Mouse (Mus musculus): ENCODE measurements around the gene Tanc2.

Gene Tanc2

GRCm38 (mm10) chr11:105589877-105590641 lies at the start of gene Tanc2:
Tanc2 (plus strand) TSS chr11:105589986.
- peak; percentile 78 for DNase-seq

GRCm38 (mm10) chr11:105540781-105541180 lies 49.0 kb upstream of the Tanc2 start:
- DNase-seq: no peak

- no peak for DNase-seq
Measured at GRCm38 (mm10) chr11:105541366-105541765, 48.4 kb upstream of the Tanc2 start.

- DNase-seq: no peak
Measured at GRCm38 (mm10) chr11:105542129-105542528, 47.7 kb upstream of the Tanc2 start.

- DNase-seq: no peak
Measured at GRCm38 (mm10) chr11:105545801-105546200, 44.0 kb upstream of the Tanc2 start.

GRCm38 (mm10) chr11:105546393-105546792 lies 43.4 kb upstream of the Tanc2 start:
- peak; percentile 10 for DNase-seq

GRCm38 (mm10) chr11:105548383-105548782 lies 41.4 kb upstream of the Tanc2 start:
- DNase-seq: no peak

GRCm38 (mm10) chr11:105549164-105550121 lies 40.3 kb upstream of the Tanc2 start:
- DNase-seq: peak; percentile 87

GRCm38 (mm10) chr11:105557285-105557684 lies 32.5 kb upstream of the Tanc2 start:
- no peak for DNase-seq

- DNase-seq: no peak
Measured at GRCm38 (mm10) chr11:105558091-105558490, 31.7 kb upstream of the Tanc2 start.

- DNase-seq: no peak
Measured at GRCm38 (mm10) chr11:105558803-105559505, 30.8 kb upstream of the Tanc2 start.

GRCm38 (mm10) chr11:105563546-105563945 lies 26.2 kb upstream of the Tanc2 start:
- DNase-seq: peak; percentile 45

- DNase-seq: peak; percentile 61
Measured at GRCm38 (mm10) chr11:105567221-105567641, 22.6 kb upstream of the Tanc2 start.

- no peak for DNase-seq
Measured at GRCm38 (mm10) chr11:105571996-105572395, 17.8 kb upstream of the Tanc2 start.

- peak; percentile 80 for DNase-seq
Measured at GRCm38 (mm10) chr11:105574241-105574640, 15.5 kb upstream of the Tanc2 start.

- DNase-seq: no peak
Measured at GRCm38 (mm10) chr11:105577211-105577610, 12.6 kb upstream of the Tanc2 start.

GRCm38 (mm10) chr11:105582020-105582419 lies 7.8 kb upstream of the Tanc2 start:
- no peak for DNase-seq

- DNase-seq: peak; percentile 93
Measured at GRCm38 (mm10) chr11:105589231-105589876, 432 bp upstream of the Tanc2 start.

- DNase-seq: peak; percentile 75
Measured at GRCm38 (mm10) chr11:105591905-105592304, 2.1 kb downstream of the Tanc2 start.

- DNase-seq: no peak
Measured at GRCm38 (mm10) chr11:105602177-105602576, 12.4 kb downstream of the Tanc2 start.

- peak; percentile 16 for DNase-seq
Measured at GRCm38 (mm10) chr11:105626201-105626600, 36.4 kb downstream of the Tanc2 start.

- no peak for DNase-seq
Measured at GRCm38 (mm10) chr11:105643995-105644394, 54.2 kb downstream of the Tanc2 start.

Data from kidney, postnatal 14 days (tissue).